Mouse (Mus musculus): ENCODE results near the gene Tex2. TPM values are rescaled to one million over a fixed set of nuclear protein-coding genes. Genes with fewer than 3 reads are reported as not detected.

Tex2 gene
- polyA plus RNA-seq, 1 experiment from 2014 or later, result 12.0 TPM

GRCm38 (mm10) chr11:106540506-106541268 is 72.5 kb downstream of the Tex2 start:
- no peak overlapping the region for H3K9ac ChIP-seq (ENCODE audit: low read depth, low read length)
- H3K4me2 ChIP-seq (ENCODE audit: low read depth, low read length), result no peak overlapping the region
- ATAC-seq (ENCODE audit: low read depth) (no peak), DNase-seq (ENCODE audit: low spot score) (no peak)
- H3K4me3 ChIP-seq (ENCODE audit: low read depth, low read length), result no peak overlapping the region
- H3K27ac ChIP-seq (replicated peaks; ENCODE audit: low read depth, low read length), result no peak overlapping the region
- H3K36me3 ChIP-seq (ENCODE audit: control insufficient read depth, insufficient read depth, low read length), result peaks cover 13% of the 10 kb centered on the region
- no peaks in the 10 kb centered on the region for H3K9me3 ChIP-seq (ENCODE audit: control insufficient read depth, low read length)
- no peaks in the 10 kb centered on the region for H3K27me3 ChIP-seq (replicated peaks; ENCODE audit: control insufficient read depth, insufficient read depth, low read length)
- WGBS, result 57% methylated on average over 13 of the region's 13 CpGs
- H3K4me1 ChIP-seq (ENCODE audit: control insufficient read depth, insufficient read depth, low read length), result no peaks in the 10 kb centered on the region

DNA sequence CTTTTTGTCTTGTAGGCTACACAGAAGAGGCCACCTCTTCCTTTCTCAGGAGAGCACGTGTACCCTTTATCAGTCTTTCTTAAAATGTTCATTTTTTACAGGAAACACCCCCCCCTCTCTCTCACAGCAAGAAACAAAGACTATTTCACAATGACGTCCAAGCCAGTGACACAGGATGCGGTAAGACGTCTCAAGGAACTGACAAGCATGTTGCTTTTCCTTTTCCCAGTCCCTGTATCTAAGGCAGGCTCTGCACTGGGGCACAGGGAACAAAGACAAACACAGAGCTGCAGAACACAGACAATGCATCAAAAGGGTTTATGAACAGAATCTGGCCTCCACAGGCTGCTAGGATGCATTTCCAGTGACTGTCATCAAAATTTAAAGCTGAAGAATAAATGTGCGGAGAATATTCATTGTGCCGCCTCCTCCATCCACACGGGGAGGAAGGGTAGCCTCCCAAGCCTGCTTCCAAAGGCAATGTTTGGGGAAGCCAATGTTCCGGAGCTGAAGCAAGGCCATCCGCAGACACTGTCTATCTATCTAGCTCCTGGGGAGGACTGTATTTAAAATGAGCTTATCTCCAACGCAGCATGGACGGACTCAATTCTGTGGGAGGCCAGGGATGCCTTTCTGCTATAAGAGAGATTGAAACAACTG is 76.8 kb downstream of the Tex2 start:
- no peaks in the 10 kb centered on the region for H3K9me3 ChIP-seq (ENCODE audit: control insufficient read depth, low read length)
- no peak overlapping the region for H3K4me3 ChIP-seq (ENCODE audit: low read depth, low read length)
- no peak overlapping the region; the same call in 1 of the 2 replicates for H3K9ac ChIP-seq (ENCODE audit: low read depth, low read length)
- DNase-seq (ENCODE audit: low spot score), result no peak
- ATAC-seq (ENCODE audit: low read depth), result no peak
- peak overlapping the region; percentile 55; the same call in 1 of the 2 replicates for H3K27ac ChIP-seq (replicated peaks; ENCODE audit: low read depth, low read length)
- H3K4me2 ChIP-seq (ENCODE audit: low read depth, low read length), result no peak overlapping the region
- 65% methylated on average over 11 of the region's 11 CpGs for WGBS
- peaks cover 10% of the 10 kb centered on the region; the same call in 1 of the 2 replicates for H3K4me1 ChIP-seq (ENCODE audit: control insufficient read depth, insufficient read depth, low read length)
- no peaks in the 10 kb centered on the region for H3K27me3 ChIP-seq (replicated peaks; ENCODE audit: control insufficient read depth, insufficient read depth, low read length)
- 0 out of 2 replicates have a peak, but pooled peaks cover 11% of the 10 kb centered on the region for H3K36me3 ChIP-seq (ENCODE audit: control insufficient read depth, insufficient read depth, low read length)

DNA sequence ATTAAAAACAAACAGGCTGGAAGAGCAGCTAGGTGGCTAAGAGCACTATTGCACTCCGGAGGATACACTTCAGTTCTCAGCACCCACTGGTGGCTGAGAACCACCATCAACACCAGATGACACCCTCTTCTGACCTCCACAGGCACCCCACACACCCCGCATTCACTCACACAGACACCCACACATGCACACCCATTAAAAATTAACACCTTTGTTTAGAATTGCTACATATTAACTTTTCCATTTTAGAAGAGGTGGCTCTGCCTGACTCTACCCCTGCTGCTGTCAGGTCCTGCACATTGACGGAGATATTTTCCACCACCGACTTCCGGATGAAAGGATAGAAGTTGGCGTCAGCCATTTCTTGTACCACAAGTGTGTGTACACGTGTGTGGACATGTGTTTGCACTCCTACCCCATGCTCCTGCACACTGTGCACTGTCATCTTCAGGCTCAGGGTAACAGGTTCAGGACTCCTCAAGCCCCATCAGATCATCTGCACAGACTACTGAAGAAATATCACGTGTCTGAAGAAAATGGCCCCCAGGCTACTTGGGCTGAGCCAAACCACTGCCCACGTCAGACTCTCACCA is 77.5 kb downstream of the Tex2 start:
- ATAC-seq (ENCODE audit: low read depth), result no peak
- 86% methylated on average over 9 of the region's 9 CpGs for WGBS

DNA sequence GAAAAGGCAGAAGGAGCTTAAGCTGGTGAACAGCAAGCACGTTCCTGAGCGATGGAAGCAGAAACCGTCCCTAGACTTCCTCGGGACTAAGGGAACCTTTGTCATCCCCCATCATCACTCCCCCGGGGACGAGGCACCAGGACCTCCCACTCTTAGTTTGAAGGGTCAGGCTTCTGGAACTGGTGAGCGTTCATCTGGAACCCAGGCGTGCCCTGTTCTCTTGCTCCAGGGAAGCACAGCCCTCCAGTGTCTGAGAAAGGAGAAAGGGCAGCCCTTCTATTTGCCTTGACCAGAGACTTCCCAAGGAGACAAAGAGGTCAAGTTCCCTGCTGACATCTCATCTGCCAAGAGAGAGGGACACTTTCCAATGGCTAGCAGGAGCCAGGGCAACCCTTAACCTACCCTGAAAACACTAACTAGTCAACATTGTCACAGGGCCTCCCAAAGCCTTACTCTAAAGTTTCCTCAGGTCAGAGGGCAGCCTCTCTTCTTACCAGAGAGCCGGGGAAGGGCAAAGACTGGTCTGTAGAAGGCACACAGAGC is 80.9 kb downstream of the Tex2 start:
- 60% methylated on average over 9 of the region's 9 CpGs for WGBS

More for the DNA sequence above, 77.5 kb downstream of the Tex2 start:
- H3K4me3 ChIP-seq (ENCODE audit: low read depth, low read length), result no peak overlapping the region
- no peak overlapping the region for H3K4me2 ChIP-seq (ENCODE audit: low read depth, low read length)
- no peak for DNase-seq (ENCODE audit: low spot score)
- H3K9me3 ChIP-seq (ENCODE audit: control insufficient read depth, low read length), result no peaks in the 10 kb centered on the region
- no peak overlapping the region for H3K9ac ChIP-seq (ENCODE audit: low read depth, low read length)
- no peaks in the 10 kb centered on the region for H3K27me3 ChIP-seq (replicated peaks; ENCODE audit: control insufficient read depth, insufficient read depth, low read length)
- 0 out of 2 replicates have a peak, but pooled peaks cover 14% of the 10 kb centered on the region for H3K36me3 ChIP-seq (ENCODE audit: control insufficient read depth, insufficient read depth, low read length)
- H3K4me1 ChIP-seq (ENCODE audit: control insufficient read depth, insufficient read depth, low read length), result peaks cover 10% of the 10 kb centered on the region; the same call in 1 of the 2 replicates
- H3K27ac ChIP-seq (replicated peaks; ENCODE audit: low read depth, low read length), result peak overlapping the region; percentile 55; the same call in 1 of the 2 replicates

DNA sequence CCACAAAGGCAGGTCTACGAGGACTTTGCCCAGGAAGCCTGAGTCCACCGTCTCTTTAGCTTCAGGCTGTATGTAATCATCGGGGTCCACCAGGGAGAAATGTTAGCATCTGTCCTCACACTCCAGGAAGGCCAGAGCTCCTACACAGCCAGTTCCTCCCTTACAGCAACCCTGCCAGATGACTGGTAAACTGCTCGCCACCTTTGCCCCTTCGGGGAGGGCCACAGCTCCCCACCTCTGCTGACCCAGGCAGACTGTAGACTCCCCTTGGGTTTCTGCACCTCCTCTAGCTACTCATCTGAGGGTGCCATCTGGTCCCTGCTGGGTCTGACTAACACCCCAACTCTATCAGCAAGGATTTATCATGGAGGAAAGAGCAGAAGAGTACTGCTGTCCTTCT is 83.4 kb downstream of the Tex2 start:
- H3K36me3 ChIP-seq (ENCODE audit: control insufficient read depth, insufficient read depth, low read length), result 0 out of 2 replicates have a peak, but pooled peaks cover 15% of the 10 kb centered on the region
- H3K4me1 ChIP-seq (ENCODE audit: control insufficient read depth, insufficient read depth, low read length), result peaks cover 7% of the 10 kb centered on the region; the same call in 1 of the 2 replicates
- H3K9me3 ChIP-seq (ENCODE audit: control insufficient read depth, low read length), result no peaks in the 10 kb centered on the region
- H3K4me2 ChIP-seq (ENCODE audit: low read depth, low read length), result no peak overlapping the region
- WGBS, result 65% methylated on average over 5 of the region's 5 CpGs
- H3K27me3 ChIP-seq (replicated peaks; ENCODE audit: control insufficient read depth, insufficient read depth, low read length), result no peaks in the 10 kb centered on the region
- H3K9ac ChIP-seq (ENCODE audit: low read depth, low read length), result no peak overlapping the region
- DNase-seq (ENCODE audit: low spot score) (no peak), ATAC-seq (ENCODE audit: low read depth) (no peak)
- no peak overlapping the region for H3K4me3 ChIP-seq (ENCODE audit: low read depth, low read length)
- no peak overlapping the region for H3K27ac ChIP-seq (replicated peaks; ENCODE audit: low read depth, low read length)

More for the DNA sequence above, 80.9 kb downstream of the Tex2 start:
- Histone ChIP-seq H3K4me2 (ENCODE audit: low read depth, low read length) (no peak overlapping the region), H3K9ac (ENCODE audit: low read depth, low read length) (no peak overlapping the region), H3K27ac (replicated peaks; ENCODE audit: low read depth, low read length) (no peak overlapping the region), H3K4me3 (ENCODE audit: low read depth, low read length) (no peak overlapping the region), H3K4me1 (ENCODE audit: control insufficient read depth, insufficient read depth, low read length) (peaks cover 10% of the 10 kb centered on the region; the same call in 1 of the 2 replicates), H3K9me3 (ENCODE audit: control insufficient read depth, low read length) (no peaks in the 10 kb centered on the region), H3K27me3 (replicated peaks; ENCODE audit: control insufficient read depth, insufficient read depth, low read length) (no peaks in the 10 kb centered on the region), H3K36me3 (ENCODE audit: control insufficient read depth, insufficient read depth, low read length) (0 out of 2 replicates have a peak, but pooled peaks cover 8% of the 10 kb centered on the region)
- ATAC-seq (ENCODE audit: low read depth) (no peak), DNase-seq (ENCODE audit: low spot score) (no peak)

- ATAC-seq (ENCODE audit: low read depth), result no peak
- 88% methylated on average over 4 of the region's 4 CpGs for WGBS
- Histone ChIP-seq H3K9me3 (ENCODE audit: control insufficient read depth, low read length) (no peaks in the 10 kb centered on the region), H3K4me3 (ENCODE audit: low read depth, low read length) (no peak overlapping the region), H3K27ac (replicated peaks; ENCODE audit: low read depth, low read length) (no peak overlapping the region), H3K4me1 (ENCODE audit: control insufficient read depth, insufficient read depth, low read length) (0 out of 2 replicates have a peak, but pooled peaks cover 3% of the 10 kb centered on the region), H3K9ac (ENCODE audit: low read depth, low read length) (no peak overlapping the region), H3K36me3 (ENCODE audit: control insufficient read depth, insufficient read depth, low read length) (0 out of 2 replicates have a peak, but pooled peaks cover 15% of the 10 kb centered on the region), H3K27me3 (replicated peaks; ENCODE audit: control insufficient read depth, insufficient read depth, low read length) (no peaks in the 10 kb centered on the region), H3K4me2 (ENCODE audit: low read depth, low read length) (no peak overlapping the region)
- no peak for DNase-seq (ENCODE audit: low spot score)
These were observed 84.1 kb downstream of the Tex2 start for GRCm38 (mm10) chr11:106529113-106529512.

DNA sequence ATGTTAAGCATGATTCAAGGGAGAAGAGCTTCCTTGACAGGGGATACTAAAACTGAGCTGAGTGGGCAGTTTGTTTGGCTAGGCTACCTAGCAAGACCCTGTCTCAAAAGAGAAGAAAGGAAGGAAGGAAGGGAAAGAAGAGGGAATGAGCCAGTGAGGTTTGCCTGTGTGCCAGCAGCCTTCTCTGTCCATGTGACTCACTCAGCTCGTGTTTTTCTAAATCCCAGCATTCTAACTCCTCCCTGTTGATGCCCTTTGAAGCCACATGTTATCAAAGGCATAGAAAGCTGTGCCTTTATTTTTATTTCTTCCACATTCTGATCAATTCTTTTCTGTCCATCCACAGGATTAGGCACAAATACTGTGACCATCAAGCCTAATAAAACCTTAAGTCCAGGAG is 85.3 kb downstream of the Tex2 start:
- Histone ChIP-seq H3K4me3 (ENCODE audit: low read depth, low read length) (no peak overlapping the region), H3K9me3 (ENCODE audit: control insufficient read depth, low read length) (no peaks in the 10 kb centered on the region), H3K9ac (ENCODE audit: low read depth, low read length) (no peak overlapping the region), H3K4me2 (ENCODE audit: low read depth, low read length) (no peak overlapping the region), H3K27ac (replicated peaks; ENCODE audit: low read depth, low read length) (no peak overlapping the region), H3K4me1 (ENCODE audit: control insufficient read depth, insufficient read depth, low read length) (no peaks in the 10 kb centered on the region), H3K36me3 (ENCODE audit: control insufficient read depth, insufficient read depth, low read length) (0 out of 2 replicates have a peak, but pooled peaks cover 13% of the 10 kb centered on the region), H3K27me3 (replicated peaks; ENCODE audit: control insufficient read depth, insufficient read depth, low read length) (no peaks in the 10 kb centered on the region)
- WGBS, result 28% methylated on average over 1 of the region's 1 CpGs
- no peak for ATAC-seq (ENCODE audit: low read depth)
- DNase-seq (ENCODE audit: low spot score), result no peak

DNA sequence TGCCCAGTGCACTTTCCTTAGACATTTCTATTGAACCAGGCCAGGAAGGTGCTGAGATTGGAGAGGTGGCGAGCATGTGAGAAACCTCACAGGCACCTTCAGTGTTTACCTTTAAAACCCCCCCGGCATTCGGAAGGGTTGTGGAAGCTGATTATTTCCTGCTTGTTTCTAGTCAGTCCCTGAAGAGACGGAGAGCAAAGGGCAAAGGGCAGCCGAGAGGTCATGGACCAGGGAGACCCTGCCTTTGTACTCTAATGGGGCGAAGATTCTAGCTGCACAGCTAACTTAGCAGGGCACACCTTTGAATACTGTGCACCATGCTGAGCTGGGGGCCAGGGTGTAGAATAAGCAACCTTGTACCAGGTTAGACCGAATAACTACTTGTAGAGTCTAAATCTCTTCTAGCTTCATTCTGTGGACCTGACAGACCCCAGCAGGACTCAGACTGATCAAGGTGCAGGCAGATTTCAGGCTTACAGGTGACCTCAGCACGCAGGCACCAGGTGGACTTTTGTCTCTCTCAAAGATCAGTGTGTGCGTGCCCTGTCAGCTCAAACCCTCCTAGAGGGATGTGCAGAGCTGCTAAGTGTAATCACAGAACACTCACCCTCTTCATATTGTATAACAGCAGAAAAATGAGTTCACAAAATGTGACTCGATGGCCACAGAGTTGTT is 85.9 kb downstream of the Tex2 start:
- DNase-seq (ENCODE audit: low spot score) (no peak), ATAC-seq (ENCODE audit: low read depth) (no peak)
- Histone ChIP-seq H3K36me3 (ENCODE audit: control insufficient read depth, insufficient read depth, low read length) (0 out of 2 replicates have a peak, but pooled peaks cover 9% of the 10 kb centered on the region), H3K27ac (replicated peaks; ENCODE audit: low read depth, low read length) (no peak overlapping the region), H3K9me3 (ENCODE audit: control insufficient read depth, low read length) (no peaks in the 10 kb centered on the region), H3K4me1 (ENCODE audit: control insufficient read depth, insufficient read depth, low read length) (no peaks in the 10 kb centered on the region), H3K4me2 (ENCODE audit: low read depth, low read length) (no peak overlapping the region), H3K27me3 (replicated peaks; ENCODE audit: control insufficient read depth, insufficient read depth, low read length) (no peaks in the 10 kb centered on the region), H3K9ac (ENCODE audit: low read depth, low read length) (no peak overlapping the region), H3K4me3 (ENCODE audit: low read depth, low read length) (no peak overlapping the region)
- WGBS, result 51% methylated on average over 10 of the region's 10 CpGs

Data from embryonic facial prominence, embryonic 14.5 days (tissue).